Mouse (Mus musculus): ENCODE data around the gene Dnah17.

The Dnah17 gene

DNA sequence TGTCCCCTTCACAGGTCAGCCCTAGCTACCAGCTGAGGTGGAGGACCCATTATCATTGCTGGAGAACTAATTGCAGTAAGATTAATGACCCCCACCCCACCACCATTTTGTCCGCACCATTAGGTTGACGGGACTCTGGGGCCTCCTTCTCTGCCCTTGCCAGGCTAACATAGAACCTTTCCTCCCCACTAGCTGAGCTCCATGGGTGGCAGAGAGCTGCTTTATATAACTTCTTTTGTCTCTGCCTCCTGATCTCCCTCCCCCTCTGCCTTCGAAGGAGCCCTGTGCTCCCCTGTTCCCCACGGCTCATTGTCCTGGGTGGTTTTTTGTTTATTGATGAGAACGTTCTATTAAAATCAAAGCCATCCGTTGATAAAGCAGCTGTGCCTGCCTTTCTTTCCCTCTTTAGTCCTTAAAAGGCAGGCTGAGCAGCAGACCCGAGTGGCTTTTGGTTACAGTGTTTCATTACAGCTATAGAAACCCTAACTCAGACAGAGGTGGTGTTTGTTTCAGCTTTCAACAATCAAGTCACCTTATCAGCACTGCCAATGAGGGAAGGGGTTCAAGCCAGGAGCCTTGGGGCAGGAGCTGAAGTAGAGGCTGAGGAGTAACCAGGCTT is 12.2 kb upstream of the Dnah17 start:
- DNase-seq, result no peak

DNA sequence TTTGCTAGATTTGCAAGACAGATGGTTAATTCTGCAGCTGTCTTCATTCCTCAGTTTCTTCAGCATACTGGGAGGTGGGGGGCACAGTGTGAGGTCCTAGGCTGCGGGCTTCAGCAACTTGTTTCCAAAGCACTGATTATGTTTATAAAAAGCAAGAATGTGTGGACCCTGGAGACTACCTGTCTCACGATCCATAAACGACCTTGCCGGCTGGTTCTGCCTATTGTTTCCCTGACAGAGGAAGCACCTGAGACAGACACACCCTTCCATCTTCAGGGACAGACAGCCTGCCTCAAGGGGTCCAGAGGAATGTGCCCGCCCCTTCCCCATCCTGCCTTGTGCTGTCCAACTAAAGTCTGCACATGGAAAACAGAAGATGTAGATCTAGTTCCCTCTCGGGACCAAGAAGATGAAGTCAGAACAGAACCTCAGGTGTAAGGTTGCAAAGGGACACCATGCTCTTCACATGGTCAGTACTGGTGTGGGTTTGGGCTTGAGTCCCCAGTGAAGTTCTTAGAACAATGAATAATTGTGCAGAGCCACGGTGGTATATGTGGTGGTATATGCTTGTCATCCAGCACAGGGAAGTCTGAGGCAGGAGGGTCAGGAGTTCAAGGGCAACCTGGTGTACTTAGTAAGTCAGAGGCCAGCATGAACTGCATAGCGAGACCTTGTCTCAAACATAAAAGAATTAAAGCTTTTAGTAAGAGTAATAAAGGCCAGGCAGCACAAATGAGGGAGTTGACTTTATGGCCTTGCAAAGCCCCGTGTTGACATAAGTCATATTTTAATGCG is 10.5 kb upstream of the Dnah17 start:
- no peak for DNase-seq

GRCm38 (mm10) chr11:118138347-118138746 is 7.9 kb upstream of the Dnah17 start:
- DNase-seq, result no peak

DNA sequence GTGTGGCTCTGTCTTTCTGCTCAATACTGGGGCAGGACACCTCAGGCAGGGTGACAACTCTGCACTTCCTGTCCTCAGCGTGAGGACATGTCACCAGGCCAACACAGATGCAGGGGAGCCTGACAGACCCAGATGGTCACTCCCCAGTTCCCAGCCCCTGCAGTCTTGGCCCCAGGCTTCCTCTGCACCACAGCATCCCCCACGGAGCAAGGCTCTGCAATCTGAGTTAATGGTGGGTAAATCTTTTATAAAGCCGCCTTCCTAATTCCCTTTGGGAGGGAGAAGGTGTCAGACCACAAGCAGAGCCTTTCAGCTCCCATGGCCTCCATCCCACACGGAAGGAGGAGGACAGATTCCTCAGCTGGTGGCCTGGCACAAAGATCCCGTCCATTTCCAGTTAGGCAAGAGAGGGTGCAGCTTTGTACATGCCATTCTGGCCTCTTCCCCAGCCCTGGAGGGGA is 5.8 kb upstream of the Dnah17 start:
- no peak for DNase-seq

GRCm38 (mm10) chr11:118135271-118135670 is 4.8 kb upstream of the Dnah17 start:
- DNase-seq, result no peak

DNA sequence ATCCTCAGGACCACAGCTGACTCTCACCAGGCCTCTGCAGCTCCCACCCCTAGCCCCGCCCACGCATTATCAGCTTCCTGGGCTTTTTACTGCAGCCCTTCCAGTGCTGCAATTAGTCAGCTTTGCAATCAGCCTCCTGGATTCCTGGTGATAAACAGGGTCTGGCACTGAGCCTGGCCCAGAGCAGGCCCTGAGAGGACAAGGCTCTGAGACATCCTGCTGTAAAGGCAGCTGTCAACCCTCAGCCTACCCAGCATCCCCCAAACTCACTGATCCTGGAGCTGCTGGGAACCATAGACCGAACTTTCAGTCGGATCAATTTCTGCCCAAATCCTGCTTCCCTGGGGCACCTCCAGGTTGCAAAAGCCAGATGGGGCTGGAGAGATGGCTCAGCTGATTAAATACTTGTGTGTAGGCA is 3.3 kb upstream of the Dnah17 start:
- no peak for DNase-seq

DNA sequence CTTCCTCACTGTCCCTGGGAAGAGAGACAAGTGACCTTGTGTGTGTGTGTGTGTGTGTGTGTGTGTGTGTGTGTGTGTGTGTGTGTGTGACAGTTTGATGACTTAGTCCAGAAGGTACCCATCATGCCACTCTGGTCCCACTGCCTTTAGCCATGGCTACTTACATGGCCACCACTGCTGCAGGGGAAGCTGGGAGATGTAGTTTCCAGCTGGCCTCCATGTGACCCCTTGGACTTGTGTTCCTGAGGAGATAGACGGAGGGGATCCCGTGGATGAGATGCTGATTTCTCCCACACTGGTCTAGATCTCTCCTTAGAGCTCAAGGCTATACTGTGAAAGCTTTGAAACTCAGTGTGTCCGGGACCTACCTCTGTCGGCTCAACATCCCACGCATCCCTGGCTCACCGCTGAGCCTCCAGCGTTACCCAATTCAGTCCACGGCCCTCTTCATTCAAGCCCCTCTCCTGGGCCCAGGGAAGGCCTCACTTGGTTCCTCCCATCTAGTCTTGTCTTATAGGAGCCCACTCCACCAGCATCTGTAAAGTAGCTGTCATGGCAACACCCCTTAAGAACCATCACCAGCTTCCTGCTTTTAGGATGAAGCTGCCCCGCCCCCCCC is 2.8 kb upstream of the Dnah17 start:
- no peak for DNase-seq

DNA sequence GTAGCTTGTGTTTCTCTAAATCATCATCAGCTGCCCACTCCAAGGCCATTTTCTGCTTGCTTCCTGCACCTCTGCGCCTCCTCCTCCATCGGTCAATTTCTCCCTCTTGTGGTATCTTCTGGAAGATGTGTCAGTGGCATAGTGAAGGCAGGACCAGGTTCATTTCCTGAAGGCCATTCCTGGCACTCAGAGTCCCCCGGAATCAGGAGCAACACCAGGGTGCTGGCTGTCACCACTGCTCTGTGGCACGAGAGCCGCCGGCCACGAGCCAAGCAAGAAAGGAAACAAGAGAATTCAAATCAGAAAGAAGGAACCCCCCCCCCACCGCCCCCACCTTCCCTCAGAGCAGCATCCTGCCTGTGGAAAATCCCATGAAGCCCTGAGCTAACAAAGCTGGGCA is 1.7 kb upstream of the Dnah17 start:
- DNase-seq, result no peak

GRCm38 (mm10) chr11:118129812-118130211 is 622 bp downstream of the Dnah17 start:
- DNase-seq, result peak in 1 of 2 experiments; percentile 25

- no peak for DNase-seq
Measured at GRCm38 (mm10) chr11:118121592-118121991, 8.8 kb downstream of the Dnah17 start.

- no peak for DNase-seq
Measured at GRCm38 (mm10) chr11:118118777-118119176, 11.7 kb downstream of the Dnah17 start.

- DNase-seq, result peak; percentile 50
Measured at GRCm38 (mm10) chr11:118114581-118115110, 15.8 kb downstream of the Dnah17 start.

- peak in 1 of 2 experiments; percentile 16 for DNase-seq
Measured at GRCm38 (mm10) chr11:118113516-118114205, 16.8 kb downstream of the Dnah17 start.

DNA sequence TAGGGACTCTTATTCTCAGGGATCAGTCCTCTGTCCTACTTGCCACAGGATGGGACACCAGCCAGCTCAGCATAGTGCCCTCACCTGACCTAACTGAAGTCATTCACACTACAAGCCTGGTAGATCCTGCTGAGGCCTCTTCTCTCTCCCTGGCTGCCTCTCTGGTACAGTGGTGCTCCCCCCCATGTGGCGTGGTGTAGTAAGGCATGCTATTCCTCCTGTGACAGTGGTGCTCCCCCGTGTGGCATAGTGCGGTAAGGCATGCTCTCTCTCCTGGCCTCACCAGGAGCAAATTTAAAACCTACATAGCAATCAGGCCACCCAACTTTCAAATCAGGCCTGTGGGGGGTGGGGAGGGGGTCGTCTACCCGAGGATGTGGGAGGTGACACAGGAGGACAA is 26.4 kb downstream of the Dnah17 start:
- peak; percentile 93 to 95 for DNase-seq

DNA sequence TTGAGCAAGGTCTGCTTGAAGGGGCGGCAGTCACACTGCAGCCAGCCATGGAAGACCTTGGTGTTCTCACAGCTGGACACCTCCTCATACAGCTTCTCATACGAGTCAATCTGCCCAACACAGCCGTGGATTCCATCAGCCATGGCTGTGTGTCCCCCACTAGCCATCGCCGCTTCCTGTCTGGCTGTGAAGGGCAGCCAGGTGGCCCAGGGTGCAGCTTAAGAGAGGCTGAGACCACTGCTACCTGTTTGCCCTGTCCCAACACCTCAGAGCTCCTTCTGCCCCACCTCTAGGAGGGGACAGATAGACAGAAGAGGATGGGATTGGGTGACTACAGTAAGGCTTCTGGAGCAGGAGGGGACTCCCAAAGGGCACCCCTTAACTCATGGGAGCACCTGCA is 27.1 kb downstream of the Dnah17 start:
- DNase-seq, result peak; percentile 17 to 23

GRCm38 (mm10) chr11:118102838-118103237 is 27.6 kb downstream of the Dnah17 start:
- peak; percentile 98 to 99 for DNase-seq

DNA sequence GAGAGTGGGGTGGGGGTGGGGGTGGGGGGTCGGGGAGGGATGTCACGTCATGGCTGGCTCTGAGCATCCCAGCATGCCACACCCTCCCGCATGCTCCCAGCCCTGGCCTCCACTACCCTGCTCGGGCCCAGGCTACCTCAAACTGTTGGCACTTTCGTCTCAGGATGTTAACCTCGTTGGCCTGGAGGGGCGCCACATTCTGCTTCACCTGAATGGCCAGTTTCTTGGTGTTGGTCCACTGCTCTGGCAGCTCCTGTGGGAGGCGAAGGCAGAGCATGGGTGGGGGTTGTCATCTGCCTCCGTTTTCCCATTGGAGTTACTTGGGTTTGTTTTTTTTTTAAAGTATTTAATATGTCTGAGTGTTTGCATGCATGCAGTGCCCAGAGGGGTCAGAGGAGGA is 29.3 kb downstream of the Dnah17 start:
- no peak for DNase-seq

GRCm38 (mm10) chr11:118096736-118097135 is 33.7 kb downstream of the Dnah17 start:
- no peak for DNase-seq

DNA sequence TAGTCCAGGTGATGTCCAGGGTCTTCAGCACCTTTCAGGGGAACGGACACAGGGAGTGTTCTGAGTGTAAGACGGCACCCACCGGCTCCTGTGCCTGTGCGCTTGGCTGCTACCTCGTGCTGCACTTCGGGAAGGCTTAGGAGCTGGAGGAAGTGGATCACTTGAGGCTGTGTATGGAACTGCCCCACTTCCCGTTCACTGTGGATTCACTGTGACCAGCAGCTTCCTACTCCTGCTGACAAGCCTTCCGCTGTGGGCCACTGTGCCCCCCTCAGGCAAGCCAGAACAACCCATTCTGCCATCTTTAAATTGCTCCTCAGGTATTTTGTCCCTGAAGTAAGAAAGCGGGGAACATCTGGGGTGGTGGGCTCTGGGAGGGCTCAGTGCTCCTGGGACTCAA is 35.4 kb downstream of the Dnah17 start:
- no peak for DNase-seq

- peak; percentile 42 to 49 for DNase-seq
Measured at GRCm38 (mm10) chr11:118091002-118091670, 39.3 kb downstream of the Dnah17 start.

DNA sequence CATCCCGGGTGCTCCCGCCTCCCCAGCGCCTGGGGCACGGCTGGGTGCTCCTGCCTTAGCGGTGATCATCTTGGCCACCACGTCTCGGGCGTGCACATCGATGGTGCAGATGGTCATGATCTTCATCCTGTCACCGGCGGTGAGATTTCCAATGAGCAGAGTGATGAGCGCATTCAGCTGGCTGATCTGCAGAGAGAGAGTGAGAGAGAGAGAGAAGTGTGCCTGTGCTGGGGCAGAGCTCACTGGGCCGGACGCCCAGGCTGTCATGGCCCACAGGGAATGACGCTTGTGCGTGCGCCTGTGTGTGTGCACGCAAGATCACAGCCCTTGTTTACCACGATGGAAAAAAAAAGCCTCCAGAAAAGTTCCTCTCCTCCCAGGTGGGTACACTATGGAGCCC is 41.5 kb downstream of the Dnah17 start:
- DNase-seq, result no peak

GRCm38 (mm10) chr11:118085961-118086360 is 44.5 kb downstream of the Dnah17 start:
- no peak for DNase-seq

All from B cell, adult 2 months (primary cell).